Mouse (Mus musculus) megakaryocyte-erythroid progenitor cell, adult 5-6 weeks (primary cell): ENCODE measurements around the gene Psmb5. TPM values are rescaled to one million over a fixed set of nuclear protein-coding genes. Genes with fewer than 3 reads are reported as not detected.
A peak's percentile ranks its signal among the peaks of the same experiment; 100 is the strongest.

Source experiments
- ATAC-seq: replicated peaks from 2 replicates; pipeline ENCODE4 v1.8.0; 2016; ENCODE audit warnings: mild to moderate bottlenecking, inconsistent platforms; ENCODE audit not compliant: severe bottlenecking, poor library complexity, low FRiP score, low TSS enrichment
- total RNA-seq, 2 experiments: library from RNA; stranded (forward) in 1 of 2; stranded (reverse) in 1 of 2; fragments of 200-1000, 215-1000 nt in 1 of 2; fragments of >200 nt in 1 of 2; fragmentation: Nextera tagmentation in 1 of 2; gene quantifications; 2 replicates each; pipeline ENCODE4 v1.2.3; 2014 to 2017

Psmb5 gene
- total RNA-seq, 2 experiments from 2014 or later: 75.5 to 258 TPM

DNA sequence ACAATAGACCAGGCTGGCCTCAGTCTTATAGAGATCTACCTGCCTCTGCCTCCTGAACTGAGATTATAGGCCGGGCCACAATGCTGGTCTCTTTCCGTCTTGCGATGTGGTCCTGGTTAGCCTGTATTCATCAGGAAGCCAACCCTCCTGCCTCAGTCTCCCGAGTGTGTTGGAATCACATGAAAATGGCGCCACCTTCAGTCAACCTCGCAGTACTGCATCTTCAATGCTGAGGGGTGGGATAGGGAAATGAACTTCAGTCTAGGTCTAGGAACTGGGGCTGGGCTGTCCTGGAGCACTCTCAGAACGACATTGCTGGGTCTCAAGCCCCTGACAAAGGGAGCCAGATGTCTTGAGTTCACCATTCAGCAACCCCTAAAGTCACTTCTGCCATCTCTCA, 20.7 kb downstream of the Psmb5 start:
- ATAC-seq: no peak

DNA sequence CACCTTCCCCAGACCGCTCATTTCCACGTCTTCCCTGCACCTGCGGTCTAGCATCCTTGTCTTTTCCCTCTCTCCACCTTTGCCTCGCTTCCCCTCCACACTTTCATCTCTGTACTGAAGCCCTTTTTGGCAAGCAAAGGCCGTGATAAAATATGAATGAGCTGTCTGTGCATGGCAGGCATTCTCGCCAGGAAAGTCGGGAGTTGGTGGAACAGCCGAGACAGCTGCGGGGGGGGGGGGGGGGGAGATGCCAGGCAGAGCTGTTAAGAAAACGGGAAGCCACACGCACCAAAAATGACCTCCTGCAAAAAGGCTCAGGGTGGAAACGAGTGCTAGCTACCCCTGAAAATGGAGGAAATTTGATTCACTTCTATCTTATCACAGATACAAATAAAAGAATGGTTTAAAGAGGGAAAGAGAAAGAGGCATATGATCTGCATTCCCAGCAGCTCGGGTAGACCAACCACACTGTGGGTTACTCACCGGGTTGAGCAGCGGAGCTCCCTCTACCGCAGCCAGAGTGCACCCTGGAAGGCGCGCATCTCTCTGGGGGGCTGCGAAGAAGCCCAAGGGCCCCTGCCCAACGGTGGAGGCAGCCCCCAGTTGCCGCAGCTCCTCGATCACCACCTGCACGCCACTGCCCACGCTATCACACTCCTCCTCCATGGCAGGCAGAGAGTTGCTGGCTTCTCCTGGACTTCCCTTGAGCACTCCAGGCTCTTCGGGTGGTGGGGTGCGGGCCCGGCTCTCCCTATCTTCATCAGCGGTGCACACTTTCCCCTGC, 23.0 kb downstream of the Psmb5 start:
- ATAC-seq: no peak

DNA sequence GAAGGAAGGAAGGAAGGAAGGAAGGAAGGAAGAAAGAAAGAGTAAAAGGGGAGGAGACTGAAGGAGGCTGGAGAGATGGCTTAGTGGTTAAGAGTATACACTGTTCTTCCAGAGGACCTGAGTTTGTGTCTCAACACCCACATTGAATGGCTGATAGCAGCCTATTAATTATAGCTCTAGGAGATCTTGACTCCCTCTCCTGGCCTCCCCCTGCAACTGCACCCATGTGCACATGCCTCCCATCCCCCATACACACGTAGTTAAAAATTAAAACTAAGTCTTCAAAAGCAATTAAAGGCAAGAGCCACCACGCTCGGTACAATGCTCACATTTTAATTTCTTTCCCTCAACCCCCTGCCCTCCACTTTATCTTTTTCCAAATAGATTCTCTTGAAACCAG, 23.8 kb downstream of the Psmb5 start:
- no peak for ATAC-seq

DNA sequence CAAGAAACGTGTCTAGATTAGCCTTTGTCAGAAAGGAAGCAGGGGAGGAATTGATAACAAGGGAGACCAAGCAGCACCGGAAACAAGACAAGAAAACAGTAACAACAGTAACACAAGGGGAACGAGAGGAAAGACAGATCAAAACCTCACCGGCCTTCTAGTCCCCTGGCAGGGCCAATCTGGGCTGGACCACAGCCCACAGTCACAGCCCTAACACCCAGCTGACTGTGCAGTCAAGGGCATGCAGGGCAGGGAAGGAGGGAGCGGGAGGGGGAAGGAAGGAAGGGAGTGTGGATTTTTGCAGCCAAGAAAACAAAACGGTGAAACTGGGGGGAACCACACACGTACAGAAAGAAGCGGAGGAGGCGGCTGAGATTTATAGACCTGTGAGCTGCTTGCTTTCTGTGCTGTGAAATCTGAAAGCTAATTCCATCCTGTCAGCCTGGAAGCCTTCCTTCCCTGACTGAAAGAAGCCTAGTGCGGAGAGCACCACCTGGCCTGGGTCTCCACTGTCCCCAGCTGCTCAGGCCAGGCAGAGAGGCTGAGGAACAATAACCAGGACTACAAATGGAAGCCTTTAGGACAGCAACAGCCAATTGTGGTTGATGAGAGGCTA, 25.4 kb downstream of the Psmb5 start:
- peak; percentile 77 for ATAC-seq

DNA sequence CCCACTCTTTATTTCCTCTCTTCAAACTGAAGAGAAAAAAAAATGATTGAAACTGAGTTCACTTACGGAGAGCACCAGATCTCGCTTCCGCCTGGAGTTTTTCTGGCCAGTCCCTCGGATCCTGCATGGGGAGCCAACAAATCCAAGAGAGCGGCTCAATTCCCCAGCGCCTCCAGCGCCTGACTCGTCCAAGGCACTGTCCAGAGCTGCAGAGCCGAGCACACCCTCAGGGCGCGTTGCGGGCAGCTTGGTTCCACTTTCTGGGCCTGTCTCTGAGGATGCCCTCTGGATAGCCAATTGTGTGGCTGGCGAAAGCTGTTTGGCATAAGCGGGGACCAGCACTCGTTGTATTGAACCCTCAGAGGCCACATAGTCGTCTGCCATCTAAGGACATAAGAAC, 26.8 kb downstream of the Psmb5 start:
- ATAC-seq: no peak

DNA sequence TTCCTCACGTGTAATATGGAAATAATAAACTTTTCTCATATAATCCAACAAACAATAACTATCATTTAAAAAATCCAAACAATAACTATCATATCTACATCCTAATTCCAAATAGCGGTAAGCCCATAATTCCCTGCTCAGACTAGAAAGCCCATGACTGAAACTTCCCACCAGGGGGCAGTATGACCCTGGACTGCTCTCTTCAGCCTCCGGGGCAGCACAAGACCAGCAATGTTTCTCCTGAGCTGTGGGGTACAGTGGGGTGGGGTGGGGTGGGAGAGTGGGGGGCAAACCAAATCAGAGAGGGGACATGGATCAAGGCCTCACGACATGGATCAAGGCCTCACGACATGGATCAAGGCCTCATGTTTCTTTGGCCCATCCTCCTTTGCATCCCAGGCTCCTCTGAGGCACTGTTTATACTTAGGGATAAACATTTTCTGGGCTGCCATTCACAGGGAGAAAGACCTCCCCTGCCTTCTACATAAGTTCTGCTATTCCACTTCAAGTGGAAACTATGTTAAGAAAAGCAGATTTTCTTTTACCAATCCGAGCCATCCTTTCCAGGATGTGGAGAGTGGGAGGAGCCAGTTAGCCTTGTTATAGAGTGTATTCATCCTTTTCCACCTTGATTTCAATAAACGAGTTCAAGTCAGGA, 34.0 kb downstream of the Psmb5 start:
- peak; percentile 78 for ATAC-seq

DNA sequence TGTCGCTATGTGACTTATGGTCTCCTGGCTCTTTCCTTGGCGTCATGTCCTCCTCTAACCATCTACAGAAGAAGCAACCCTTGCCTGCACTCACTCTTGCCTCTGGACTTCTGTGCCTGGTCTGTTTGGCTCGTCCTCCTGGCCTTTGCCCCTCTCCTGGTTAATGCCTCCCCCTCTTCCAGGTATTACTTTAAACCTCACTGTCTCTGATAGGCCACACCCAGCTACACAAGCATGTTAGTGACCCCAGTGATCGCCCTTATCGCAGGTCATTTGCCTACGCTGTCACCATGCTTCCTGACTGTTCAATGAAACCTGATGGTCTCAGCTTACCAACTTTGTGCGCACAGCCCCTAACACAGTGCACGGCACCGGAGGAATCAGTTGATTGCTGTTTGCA, 35.3 kb downstream of the Psmb5 start:
- no peak for ATAC-seq

DNA sequence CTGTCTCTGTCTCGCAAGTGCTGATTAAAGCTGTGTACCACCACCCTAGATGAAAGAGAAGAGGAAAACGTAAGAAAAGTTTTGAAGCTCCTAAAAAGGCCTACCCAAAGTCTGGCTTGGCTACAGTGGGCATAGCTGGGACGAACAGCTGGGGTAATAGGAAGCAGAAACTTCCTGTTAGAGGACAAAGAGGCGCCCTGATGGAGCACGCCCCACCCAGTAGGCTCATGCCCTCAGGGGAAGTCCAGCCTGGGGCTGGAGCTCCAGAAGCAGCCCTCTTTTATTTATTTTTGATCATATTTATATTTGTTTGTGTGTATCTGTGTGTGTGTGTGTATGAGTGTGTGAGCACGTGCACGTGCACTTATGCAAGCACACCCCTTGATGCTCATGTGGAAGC, 38.2 kb downstream of the Psmb5 start:
- no peak for ATAC-seq

DNA sequence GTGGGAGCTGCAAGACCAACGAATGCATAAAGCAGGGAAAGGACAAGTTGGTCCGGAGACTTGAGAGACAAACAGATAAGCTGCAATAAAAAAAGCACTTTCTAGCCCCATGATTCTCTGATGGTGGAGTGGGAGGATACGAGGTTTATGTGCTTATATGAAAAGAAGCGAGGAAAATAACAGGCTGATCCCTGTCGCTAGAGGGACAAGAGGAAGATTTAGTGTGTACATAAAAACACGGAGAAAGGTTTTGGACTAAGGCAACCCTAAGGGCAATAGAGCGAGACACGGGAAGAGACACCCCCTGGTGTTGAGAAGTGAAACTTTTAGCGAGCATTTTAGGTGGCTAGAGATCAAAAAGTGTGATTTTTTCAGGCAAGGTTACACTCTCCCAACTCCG, 39.8 kb downstream of the Psmb5 start:
- peak; percentile 79 for ATAC-seq

DNA sequence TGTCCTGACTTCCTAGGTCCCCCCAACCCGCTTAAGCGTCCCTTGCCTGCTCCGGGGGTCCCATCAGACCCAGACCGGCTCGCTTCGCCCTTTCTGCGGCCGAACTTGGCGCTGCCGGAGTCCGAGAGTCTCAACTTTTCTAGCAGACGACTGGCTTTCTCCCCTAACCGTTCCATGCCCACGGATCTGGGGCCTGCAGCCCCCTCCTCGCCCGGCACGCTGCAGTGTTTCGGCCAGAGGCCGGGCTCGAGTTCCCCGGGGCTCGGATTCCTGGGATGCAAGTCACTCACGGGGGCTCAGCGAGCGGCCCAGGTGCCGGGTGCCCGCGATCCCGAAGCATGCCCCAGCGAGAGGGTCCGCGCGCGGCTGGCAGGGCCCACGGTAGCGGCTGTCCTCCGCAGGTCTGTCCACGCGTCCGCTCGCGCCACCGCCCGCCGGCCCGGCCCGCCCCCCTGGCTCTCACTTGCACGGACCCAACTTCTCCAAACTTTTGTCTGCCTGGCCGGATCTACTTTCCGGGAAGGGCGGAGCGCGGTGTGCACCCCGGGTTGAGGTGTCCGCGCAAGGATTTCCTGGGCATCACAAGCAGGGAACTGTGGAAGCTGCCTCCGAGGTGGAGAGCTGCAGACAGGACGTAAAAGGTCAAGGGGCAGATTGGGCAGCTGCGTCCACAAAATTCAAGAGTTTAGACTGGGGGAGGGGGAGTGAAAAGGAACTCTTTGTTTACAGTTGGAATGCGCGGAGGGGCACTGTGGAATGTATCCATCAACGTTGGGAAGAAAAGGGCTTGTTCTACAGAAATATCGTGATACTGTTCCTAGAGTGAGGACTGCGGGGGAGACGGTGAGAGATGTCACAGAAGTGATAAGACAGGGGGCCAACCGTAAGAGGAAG, 40.5 kb downstream of the Psmb5 start, which contains the start of gene Ajuba:
Ajuba (minus strand) TSS at position 470 of the 894 bp plus-strand sequence.
- ATAC-seq: no peak

DNA sequence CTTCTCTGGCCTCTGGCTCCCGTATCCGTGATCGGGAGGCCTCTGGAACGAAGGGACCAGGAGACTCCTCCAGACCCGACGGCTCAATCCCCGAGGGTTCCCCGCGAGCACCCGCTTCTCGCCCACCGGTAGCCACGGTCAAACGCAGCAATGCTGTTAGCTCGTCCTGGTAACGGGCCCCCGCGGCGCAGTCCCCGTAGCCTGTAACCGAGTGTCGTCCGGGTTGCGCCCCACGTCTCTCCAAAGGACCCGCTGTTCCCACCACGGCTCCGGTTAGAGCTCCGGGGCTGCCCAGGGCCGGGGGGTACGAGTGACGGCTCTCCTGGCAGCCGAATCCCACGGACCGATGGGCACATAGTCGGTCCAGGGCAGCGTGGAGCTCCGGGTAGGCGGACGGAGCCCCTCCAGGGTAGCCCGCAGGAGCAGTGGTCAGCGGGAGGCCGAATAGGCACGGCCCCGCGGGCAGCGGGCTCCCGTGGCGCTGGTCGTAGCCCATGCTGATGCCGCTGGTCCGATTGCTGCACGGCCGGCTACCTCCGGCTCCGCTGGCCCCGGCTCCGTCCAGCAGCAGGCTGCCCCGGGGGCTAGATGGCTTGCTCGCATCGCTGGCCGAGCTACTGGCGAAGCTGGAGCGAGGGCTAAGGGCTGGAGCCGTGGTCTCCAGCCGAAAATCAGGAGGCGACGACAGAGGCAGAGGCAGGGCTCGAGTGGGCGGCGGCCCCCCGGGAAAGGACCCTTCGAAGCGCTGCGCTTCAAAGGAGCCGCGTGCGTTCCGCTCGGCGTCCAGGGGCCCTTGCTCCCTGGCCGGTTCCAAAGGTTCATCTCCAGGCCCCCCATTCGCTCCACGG, 41.4 kb downstream of the Psmb5 start:
- ATAC-seq: no peak

DNA sequence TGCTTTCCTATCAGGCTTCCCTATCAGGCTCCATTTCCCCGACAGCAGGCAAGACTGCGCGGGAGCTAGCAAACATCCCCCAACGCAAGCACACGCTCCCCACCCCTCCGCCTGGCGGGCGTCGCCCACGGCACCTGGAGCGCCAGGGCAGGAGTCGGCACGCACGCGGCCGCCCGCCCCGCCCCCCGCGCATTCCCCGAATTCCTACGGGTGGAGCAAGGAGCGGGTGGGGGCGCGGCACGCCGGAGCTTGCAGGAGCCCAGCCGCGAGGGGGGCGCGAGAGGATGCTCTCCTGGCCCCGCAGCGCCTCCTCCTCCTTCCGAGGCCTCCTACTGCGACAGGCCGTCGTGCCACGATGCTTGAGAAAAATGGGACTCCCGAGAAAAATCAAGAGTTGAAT, 42.2 kb downstream of the Psmb5 start:
- no peak for ATAC-seq

DNA sequence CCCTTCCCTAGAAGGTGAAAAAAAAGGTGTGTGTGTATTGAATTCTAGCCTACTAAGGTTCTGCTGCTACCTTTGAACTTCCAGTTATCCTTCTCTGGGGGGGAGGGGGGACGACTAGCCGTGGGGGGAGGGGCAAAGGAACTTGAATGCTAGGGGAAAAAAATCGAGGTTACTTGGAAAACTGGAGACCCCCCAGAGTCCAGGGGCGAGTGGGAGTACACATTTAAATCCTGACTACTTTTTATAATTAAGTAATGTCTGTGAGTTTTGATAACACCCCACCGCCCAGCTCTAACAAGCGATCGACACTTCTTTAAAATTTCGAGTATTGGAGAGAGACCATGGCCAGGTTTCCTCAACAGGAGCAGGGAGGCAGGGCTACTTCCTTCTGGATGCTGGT, 42.8 kb downstream of the Psmb5 start:
- no peak for ATAC-seq

DNA sequence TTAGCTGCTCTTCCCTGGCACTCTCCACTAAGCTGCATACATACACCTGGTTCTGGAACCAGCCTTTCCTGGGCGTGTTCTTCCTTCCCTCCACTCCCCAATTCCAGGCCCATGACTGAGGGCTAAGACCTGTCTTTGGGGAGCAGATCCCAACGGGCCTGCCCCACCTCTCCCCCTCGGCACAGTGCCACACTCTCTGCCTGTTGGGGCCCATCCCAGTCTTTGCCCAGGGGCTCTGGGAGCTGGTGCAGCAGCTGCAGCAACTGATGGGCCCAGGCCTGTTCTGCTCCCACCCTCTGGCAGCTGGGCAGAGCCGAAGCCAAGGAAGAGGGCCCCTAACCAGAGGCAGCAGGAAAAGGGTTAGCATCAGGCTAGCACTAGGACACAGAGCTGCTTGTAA, 43.6 kb downstream of the Psmb5 start:
- no peak for ATAC-seq

DNA sequence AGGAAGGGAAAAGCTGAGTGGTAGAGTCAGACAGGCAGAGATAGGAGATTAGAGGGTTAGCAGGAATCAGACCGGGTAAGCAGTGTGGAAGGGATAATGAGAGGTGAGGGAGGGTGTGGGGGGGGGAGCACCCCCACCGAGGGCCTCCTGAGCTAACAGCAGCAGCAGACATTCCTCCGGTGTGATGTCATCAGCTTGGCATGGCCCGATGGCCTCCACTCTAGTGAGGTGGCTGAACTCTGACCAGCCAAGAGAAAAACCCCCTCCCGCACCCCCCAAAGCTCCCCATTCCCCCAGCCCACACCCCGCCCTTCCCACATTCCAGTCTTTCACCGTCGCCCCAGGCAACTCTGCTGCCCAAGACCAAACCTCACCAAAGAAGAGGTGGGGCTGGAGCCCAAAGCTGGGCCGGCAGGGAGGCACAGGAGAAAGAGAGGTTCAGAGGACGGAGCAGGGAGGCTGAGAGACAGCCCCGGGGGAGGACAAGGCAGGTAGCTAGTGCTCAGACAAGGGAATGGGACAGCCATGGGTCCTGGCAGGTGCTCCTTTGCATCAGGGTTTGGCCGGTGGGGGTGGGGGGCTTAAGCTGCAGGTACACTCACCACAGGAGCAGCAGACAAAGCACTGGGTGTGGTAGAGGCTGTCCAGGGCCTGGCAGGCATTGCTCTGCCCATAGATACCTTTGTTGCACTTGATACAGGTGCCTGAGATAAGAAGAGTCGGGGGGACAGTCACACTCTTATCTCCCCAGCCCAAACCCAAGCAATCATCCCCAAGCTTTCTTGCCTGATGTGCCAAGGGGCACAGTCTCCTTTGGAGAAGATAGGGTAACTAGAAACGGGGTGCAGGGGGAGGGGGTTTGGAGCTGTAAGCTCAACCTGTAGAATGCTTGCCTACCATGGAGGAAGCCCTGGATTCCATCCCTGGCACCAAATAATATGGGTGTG, 44.8 kb downstream of the Psmb5 start:
- ATAC-seq: no peak

DNA sequence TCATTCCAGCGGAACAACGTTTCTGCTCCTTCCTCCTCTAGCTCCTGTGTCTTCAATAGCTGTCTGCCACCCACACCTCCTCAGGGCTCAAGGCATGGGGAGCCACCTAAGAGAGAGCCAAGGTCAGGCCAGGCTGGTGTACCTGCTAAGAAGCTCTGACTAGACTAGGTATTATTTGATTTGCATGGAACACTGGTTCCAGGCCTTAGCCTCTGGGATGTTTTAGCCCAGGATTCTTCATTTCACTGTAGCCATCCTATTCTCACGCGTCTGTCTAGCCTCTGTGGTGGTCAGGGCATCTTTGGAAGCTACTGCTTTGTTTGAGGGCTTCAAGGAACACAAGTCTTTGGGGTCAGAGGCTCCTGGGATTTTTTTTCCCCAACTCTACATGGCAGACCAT, 45.7 kb downstream of the Psmb5 start:
- ATAC-seq: no peak

DNA sequence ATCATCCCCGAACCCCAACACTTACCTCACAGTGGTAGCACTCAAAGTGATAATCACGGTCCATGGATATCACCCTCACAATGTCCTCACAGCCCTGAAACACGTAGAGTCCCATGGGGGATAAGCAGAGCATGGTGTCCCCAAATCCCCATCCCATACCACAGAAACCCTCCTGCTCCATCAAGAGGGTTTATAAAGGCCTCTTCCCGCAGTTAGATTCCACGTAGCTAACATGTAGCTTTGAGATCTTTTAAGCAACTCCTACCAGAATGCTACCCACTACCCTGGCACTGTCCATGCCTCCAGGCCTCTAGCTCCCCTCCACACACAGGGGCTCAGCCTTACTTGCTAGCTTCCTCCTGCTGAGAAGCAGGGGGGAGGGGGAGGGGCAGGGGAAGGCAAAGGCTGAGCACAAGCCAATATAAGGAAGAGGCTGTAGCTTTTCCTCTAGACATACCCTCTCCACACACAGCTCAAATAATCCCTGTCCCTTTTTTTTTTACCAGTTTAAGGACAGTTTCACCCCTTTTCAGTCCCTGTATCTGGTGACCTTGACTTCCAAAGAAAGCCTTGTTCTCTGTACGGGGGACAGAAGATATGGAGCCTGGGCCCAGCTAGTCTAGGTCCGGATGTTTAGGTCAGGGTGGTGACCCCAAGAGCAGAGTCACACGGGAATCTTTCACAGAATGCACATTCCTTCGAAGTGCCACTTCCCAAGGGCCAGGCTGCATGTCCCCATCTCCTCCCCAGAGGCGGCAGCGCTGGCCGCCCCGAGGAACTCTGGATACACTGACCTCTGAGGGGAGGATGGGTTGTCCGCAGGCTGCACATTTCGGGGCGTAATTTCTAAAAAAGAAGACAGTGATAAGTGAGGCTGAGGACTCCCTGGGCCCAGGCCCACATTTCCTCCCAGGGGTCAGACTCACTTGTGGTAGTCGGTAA, 48.1 kb downstream of the Psmb5 start:
- ATAC-seq: no peak
